Mouse (Mus musculus) embryo, embryonic 11 days (tissue): ENCODE measurements at regions not wholly inside any gene's neighbourhood (a gene's known extent, or its start where the extent isn't known, plus 50 kb on each side); places are given as distances from the start of the nearest gene placed in this dataset.

ENCODE experiments used
- DNase-seq: peaks from one replicate; pipeline ENCODE4 v3.0.0-alpha.2; 2015

DNA sequence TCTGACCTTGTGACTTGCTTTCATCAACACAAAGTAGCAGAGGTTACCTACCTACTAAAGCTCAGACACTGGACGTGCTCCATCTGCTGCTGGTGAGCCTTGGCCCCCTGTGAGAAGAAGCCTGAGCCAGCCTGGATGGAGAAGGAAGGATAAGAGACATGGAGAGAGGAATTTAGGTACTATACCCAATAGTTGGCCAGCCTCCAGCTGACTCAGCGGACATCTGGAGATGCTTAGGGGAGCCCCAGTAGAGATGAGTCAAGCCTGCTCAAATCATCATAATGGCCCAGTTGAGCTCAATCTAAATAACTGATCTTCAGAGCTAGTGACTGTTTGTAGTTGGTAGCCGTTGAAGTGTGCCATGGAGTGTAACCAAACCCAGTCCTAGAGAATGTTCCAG lies 53.7 kb upstream of the Ripply2 start:
- DNase-seq = peak; percentile 14

DNA sequence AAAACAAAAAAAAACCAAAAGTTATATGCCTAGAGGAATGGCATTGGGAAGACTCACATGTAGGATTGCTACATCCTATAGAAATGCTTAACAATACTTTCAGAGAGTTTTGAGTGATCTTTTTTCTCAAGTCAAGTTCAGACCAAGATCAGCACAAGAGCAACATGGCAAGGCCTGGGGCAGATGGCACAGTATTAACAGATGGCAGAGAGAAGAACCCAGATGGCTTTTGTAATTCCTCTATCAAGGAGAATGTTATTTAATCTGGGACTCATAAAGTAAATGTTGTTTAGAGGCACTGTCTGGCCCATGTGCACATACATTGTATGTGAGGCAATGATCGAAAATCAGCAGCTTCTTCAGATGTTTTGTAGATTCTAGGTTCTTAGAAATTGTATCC lies 58.3 kb upstream of the Ripply2 start:
- no peak for DNase-seq

DNA sequence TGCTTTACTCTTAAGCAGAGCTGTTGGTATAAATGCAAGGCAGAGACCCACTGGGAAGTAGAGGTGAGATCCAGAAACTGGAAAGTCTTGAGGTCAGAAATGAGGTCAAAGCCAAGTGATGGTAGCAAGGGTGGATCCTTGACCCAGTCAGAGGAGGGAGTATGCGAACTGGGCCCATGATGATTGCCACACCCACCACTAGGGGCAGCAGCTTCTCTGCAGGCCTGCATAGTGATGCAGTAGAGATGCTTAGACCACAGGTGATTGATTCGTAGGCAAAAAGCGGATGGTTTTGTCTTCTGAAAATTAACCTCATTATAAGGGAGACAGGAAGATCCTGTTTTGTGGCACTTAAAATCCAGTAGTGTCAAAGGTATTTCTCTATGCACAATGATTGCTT lies 59.6 kb upstream of the Ripply2 start:
- DNase-seq = peak; percentile 19

DNA sequence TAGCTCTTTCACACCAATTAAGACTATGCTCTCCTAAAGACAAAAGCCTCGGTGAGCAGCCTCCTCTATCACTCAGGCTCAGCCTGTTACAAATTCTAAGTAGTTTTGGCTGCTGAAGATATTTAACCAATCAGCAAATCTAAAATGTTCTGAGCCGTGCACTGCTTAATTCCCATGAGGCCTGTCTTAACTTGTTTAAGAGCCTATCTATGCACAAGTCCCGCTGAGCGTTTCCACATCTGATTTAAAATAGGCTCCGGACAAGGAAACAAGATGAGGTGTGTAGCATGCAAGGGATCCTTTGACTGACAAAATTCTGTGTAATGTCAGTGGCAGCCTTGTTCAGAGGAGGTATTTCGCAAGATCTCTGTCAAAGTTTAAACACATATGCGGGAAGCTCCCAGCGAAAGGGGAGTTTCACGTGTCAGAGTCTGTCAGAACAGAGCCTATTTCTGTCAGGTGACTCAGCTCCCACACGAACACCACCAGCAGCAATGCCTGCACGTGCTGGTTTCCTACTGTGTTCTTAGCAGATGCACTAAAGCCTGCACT lies 63.3 kb upstream of the Ripply2 start:
- peak; percentile 29 for DNase-seq

DNA sequence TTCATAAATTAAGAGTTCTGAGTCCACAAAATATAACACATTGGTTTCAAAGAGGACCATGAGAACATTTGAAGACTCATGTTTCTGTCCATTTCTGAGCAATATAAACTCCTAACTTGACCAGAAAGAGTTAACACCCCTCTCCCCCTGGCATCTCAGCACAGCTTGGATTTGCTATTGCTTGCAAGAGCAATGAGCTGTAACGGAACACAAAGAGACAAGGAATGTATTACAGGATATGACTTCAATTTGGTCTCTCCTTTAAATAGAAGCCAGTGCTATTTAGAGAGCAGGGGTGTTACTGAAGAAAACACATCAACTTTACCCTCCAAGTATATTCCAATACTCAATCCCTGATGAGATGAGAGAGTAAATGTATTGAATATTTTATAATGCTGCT lies 65.5 kb upstream of the Ripply2 start:
- DNase-seq = peak; percentile 26

DNA sequence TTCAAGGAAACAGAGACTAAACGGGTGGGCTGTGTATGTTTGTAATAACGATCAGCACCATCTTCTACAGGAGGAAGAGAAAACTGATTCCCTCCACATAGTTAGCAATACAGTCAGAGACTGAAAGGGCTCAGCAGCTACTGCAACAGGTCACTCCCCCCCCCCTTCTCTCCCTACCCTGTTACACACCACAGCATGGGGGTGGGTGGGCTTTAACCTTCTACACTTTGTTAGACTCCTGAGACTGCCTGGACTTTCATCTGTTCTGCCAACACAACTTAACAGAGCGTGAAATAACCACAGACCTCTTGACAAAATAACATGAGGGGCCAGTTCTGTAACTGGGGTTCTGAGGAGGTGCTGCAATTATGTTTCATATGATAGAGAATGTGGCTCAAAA lies 50.7 kb upstream of the Snap91 start:
- DNase-seq = peak; percentile 12
